Mouse (Mus musculus) forebrain, postnatal 0 days (tissue): Measurements from ENCODE around the gene Rrp12. TPM values are rescaled to one million over a fixed set of nuclear protein-coding genes. Genes with fewer than 3 reads are reported as not detected.

Experiments used
- ATAC-seq: fragments of 200-750 bp; cut with Nextera tagmentation; 2 replicates; pipeline ENCODE4 v1.8.0; 2017; ENCODE audit warnings: mild to moderate bottlenecking, moderate library complexity
- DNase-seq: peaks from one replicate; pipeline ENCODE4 v3.0.0-alpha.2; 2015
- H3K27ac ChIP-seq: fragments of 300-500 bp; sonication (generic); 2 replicates; pipeline ENCODE4 v1.5.1; 2014; ENCODE audit warnings: low read depth, mild to moderate bottlenecking, antibody characterized with exemption, low read length, moderate library complexity, mixed read lengths
- H3K27me3 ChIP-seq: fragments of 300-500 bp; sonication (generic); 2 replicates; pipeline ENCODE4 v1.6.1; 2014; ENCODE audit warnings: mild to moderate bottlenecking, low read length, mixed read lengths; ENCODE audit not compliant: insufficient read depth
- H3K36me3 ChIP-seq: fragments of 300-500 bp; sonication (generic); 2 replicates; pipeline ENCODE4 v1.6.1; 2014; ENCODE audit warnings: mild to moderate bottlenecking, moderate library complexity; ENCODE audit not compliant: insufficient read depth
- H3K4me1 ChIP-seq: fragments of 300-500 bp; sonication (generic); 2 replicates; pipeline ENCODE4 v1.6.1; 2014; ENCODE audit warnings: antibody characterized with exemption; ENCODE audit not compliant: insufficient read depth
- H3K4me2 ChIP-seq: fragments of 300-500 bp; sonication (generic); 2 replicates; pipeline ENCODE4 v1.6.1; 2014; ENCODE audit warnings: low read depth, mild to moderate bottlenecking, moderate library complexity
- H3K4me3 ChIP-seq: fragments of 300-500 bp; sonication (generic); 2 replicates; pipeline ENCODE4 v1.5.1; 2014; ENCODE audit warnings: low read depth, low read length, mixed read lengths
- H3K9ac ChIP-seq: fragments of 300-500 bp; sonication (generic); 2 replicates; pipeline ENCODE4 v1.6.1; 2014; ENCODE audit warnings: mild to moderate bottlenecking
- H3K9me3 ChIP-seq: fragments of 300-500 bp; sonication (generic); 2 replicates; pipeline ENCODE4 v1.6.1; 2016; ENCODE audit warnings: low read length
- CTCF ChIP-seq: sonication (generic); IDR thresholded peaks from 2 replicates; pipeline ENCODE4 v1.5.1; 2016; ENCODE audit warnings: antibody characterized with exemption, control low read depth, low read depth
- WGBS: fragments of 180-500 bp; shearing (Covaris S2); extraction: QIAGEN DNeasy Blood & Tissue Kit; methylation state at CpG from one replicate; pipeline ENCODE4 v1.1.7; 2014; 5-methylcytosine and 5-hydroxymethylcytosine counted together
- polyA plus RNA-seq: library from polyadenylated mRNA; unstranded; fragments of >200 nt; fragmentation: Nextera tagmentation; extraction: Ambion mirVana; gene quantifications from 2 replicates; pipeline ENCODE4 v1.2.1, GENCODE M21; 2015
- total RNA-seq: library from RNA; depleted of rRNA; stranded (reverse); fragments of >200 nt; gene quantifications from 2 replicates; pipeline ENCODE4 v1.2.3, GENCODE M21; 2014

The Rrp12 gene
- total and polyA plus RNA-seq, 2 experiments from 2014 or later: 14.4 to 19.5 TPM

DNA sequence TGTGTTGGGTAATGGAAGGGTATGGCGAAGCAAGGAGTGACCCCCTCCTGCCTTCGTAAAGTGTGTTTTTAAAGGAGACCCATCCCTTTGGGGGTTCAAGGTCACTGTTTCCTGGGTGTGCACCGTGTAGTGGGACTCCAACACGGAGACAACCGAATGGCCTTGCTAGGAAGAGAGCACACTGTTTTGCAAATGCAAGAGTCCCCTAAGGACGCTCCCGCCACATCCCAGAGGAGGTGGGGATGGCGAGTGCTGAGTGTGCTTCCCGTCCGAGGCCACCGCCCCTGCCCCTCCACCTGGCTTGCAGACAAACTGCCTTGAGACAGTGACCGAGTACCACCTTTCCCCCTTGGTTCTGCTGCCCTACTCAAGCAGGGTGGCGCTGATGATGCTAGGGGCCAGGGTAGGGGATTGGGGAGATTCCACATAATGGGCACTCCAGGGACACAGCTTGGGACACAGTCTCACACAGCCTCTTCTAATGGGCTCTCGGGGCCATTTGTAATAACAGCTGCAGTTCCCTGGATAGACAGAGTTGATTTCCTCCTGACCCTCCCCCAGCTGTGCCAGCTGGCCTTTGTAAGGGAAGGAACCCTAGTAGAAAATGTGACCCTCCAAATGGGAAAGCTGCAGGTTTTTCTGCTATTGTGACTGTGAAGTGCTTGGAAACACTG lies 64.1 kb downstream of the Rrp12 start:
- Histone ChIP-seq H3K4me1 (peaks cover 22% of the 10 kb centered on the region), H3K36me3 (no peaks in the 10 kb centered on the region), H3K27me3 (no peaks in the 10 kb centered on the region), H3K9me3 (no peaks in the 10 kb centered on the region), H3K27ac (peak overlapping the region; percentile 95; the same call in 1 of the 2 replicates), H3K4me3 (peak overlapping the region; percentile 76), H3K4me2 (peak overlapping the region; percentile 72), H3K9ac (peak overlapping the region; percentile 85)
- no peak for TF ChIP-seq CTCF
- 13% methylated on average over 14 of the region's 14 CpGs for WGBS
- no peak for ATAC-seq
- DNase-seq: peak; percentile 21

DNA sequence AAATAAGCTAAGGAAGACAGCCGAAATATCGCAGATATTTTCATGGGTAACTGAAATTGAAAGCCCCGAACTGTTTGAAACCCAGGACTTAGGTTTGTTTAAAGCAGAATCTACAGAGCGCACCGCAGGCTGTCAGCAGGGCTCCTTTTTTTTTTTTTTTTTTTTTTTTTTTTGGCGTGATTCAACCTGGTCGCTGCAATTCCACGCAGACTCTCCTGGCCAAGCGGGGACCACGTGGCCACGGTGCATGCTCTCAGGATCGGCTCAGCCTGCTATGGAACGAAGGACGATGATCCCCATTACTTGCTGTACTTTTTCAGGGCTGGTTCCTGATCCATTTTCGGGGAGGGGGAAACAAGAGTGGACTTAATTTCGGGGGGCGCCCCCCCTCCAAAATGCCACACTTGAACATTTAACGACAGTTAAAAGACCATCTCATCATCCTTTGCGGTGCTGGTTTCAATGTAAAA lies 64.8 kb downstream of the Rrp12 start:
- H3K4me2 ChIP-seq: peak overlapping the region; percentile 72
- H3K36me3 ChIP-seq: no peaks in the 10 kb centered on the region
- peak overlapping the region; percentile 76 for H3K4me3 ChIP-seq
- H3K27ac ChIP-seq: peak overlapping the region; percentile 95
- no peaks in the 10 kb centered on the region for H3K27me3 ChIP-seq
- DNase-seq: peak; percentile 63
- ATAC-seq: no peak
- WGBS: under 1% methylated on average over 17 of the region's 19 CpGs
- H3K9ac ChIP-seq: peak overlapping the region; percentile 85
- H3K9me3 ChIP-seq: no peaks in the 10 kb centered on the region
- TF ChIP-seq CTCF: no peak
- peaks cover 22% of the 10 kb centered on the region for H3K4me1 ChIP-seq

DNA sequence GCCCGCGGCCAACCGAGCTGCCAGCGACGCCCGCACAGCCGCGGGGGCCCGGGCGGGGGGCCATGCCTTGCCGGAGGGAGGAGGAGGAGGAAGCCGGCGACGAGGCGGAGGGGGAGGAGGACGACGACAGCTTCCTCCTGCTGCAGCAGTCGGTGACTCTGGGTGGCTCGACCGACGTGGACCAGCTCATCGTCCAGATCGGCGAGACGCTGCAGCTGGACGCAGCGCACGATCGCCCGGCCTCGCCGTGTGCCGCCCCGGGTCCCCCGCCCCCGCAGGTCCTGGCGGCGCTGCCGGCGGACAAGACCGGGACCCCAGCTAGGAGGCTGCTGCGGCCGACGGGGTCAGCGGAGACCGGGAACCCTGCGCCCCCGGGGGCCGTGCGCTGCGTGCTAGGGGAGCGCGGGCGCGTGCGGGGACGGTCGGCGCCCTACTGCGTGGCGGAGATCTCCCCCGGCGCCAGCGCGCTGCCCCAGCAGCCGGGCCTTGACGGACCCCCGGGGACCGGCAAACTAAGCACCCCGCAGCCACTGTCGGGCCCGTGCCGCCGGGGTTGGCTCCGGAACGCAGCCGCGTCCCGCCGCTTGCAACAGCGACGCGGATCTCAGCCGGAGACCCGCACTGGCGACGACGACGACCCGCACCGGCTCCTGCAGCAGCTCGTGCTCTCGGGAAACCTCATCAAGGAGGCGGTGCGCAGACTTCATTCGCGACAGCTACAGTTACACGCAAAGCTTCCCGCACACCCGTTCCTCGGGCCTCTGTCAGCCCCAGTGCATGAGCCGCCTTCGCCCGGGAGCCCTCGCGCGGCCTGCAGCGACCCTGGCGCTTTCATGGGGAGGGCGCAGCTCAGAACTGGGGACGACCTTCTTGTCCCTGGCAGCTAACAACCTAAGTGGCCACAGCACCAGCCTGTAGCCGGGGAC lies 65.6 kb downstream of the Rrp12 start:
- H3K9me3 ChIP-seq: no peaks in the 10 kb centered on the region
- peak overlapping the region; percentile 95 for H3K27ac ChIP-seq
- 0 out of 2 replicates have a peak, but pooled peaks have one; percentile 16 for TF ChIP-seq CTCF
- no peaks in the 10 kb centered on the region for H3K27me3 ChIP-seq
- H3K4me2 ChIP-seq: peak overlapping the region; percentile 72
- H3K4me1 ChIP-seq: peaks cover 20% of the 10 kb centered on the region
- 6% methylated on average over 90 of the region's 112 CpGs for WGBS
- no peaks in the 10 kb centered on the region for H3K36me3 ChIP-seq
- H3K9ac ChIP-seq: peak overlapping the region; percentile 85
- DNase-seq (peak; percentile 72), ATAC-seq (peak; percentile 63)
- peak overlapping the region; percentile 76 for H3K4me3 ChIP-seq

DNA sequence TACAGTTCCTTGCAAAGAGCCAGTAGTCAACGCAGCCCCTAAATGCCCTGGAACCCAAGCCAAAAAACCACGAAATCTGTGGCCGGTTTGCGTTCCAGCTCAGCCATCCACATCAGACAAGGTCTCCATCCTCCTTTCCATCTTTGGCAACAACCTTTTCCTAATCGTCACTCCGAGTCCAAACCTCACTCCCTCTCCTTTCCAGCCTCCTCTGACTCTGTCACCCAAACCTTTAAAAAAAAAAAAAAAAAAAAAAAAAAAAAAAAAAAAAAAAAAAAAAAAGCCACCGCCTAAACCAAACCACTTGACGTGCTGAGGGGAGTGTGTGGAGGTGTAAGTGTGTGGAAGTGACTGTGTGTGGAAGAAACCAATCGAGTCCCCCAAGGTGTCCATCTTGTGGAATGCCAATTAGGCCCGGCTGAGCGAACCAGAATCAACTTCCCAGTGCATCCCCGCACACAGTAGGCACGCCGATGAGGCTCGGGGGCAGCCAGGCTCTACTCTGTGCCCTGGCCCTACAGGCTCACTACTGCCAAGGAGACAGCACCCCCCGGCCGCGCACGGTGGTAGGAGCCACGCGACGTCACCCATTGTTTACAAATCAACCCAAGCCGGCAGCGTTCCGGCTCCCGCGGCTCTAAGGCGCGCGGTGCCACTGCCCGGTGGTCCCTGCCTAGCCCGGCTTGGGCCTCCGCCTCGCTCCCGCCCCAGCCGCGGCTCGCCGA lies 66.4 kb downstream of the Rrp12 start, which contains the start of gene Frat1:
Frat1 (plus strand) TSS at position 590 of the 725 bp plus-strand sequence.
- DNase-seq (peak; percentile 96), ATAC-seq (peak; percentile 95)
- Histone ChIP-seq H3K27me3 (no peaks in the 10 kb centered on the region), H3K4me3 (peak within 1 kb of the TSS; percentile 76), H3K4me2 (peak within 1 kb of the TSS; percentile 72), H3K27ac (peak within 1 kb of the TSS; percentile 95), H3K9me3 (no peaks in the 10 kb centered on the region), H3K36me3 (no peaks in the 10 kb centered on the region), H3K9ac (peak within 1 kb of the TSS; percentile 85), H3K4me1 (peaks cover 14% of the 10 kb centered on the region)
- under 1% methylated on average over 39 of the region's 39 CpGs for WGBS
- TF ChIP-seq CTCF: peak; percentile 34

DNA sequence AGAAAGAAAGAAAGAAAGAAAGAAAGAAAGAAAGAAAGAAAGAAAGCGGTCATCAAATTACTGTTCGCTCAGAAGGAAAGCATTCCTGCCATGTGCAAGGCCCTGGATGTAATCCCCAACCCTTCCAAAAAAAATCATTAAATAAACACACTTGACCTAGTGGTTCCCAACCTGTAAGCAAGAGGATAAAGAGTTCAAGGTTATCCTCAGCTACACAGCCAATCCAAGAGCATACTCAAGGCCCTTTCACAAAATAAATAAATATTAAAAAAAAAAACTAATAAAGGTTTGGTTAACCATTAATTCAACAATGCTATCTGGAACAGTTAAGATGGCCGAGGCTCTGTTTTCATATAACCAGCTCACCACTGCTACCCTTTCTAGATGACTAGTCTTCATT lies 67.0 kb downstream of the Rrp12 start:
- 55% methylated on average over 3 of the region's 3 CpGs for WGBS
- Histone ChIP-seq H3K36me3 (no peaks in the 10 kb centered on the region), H3K27ac (peak overlapping the region; percentile 95), H3K4me3 (peak overlapping the region; percentile 76), H3K4me1 (peaks cover 14% of the 10 kb centered on the region), H3K27me3 (no peaks in the 10 kb centered on the region), H3K9me3 (no peaks in the 10 kb centered on the region), H3K4me2 (peak overlapping the region; percentile 72), H3K9ac (peak overlapping the region; percentile 85)
- no peak for ATAC-seq
- no peak for TF ChIP-seq CTCF
- DNase-seq: no peak

DNA sequence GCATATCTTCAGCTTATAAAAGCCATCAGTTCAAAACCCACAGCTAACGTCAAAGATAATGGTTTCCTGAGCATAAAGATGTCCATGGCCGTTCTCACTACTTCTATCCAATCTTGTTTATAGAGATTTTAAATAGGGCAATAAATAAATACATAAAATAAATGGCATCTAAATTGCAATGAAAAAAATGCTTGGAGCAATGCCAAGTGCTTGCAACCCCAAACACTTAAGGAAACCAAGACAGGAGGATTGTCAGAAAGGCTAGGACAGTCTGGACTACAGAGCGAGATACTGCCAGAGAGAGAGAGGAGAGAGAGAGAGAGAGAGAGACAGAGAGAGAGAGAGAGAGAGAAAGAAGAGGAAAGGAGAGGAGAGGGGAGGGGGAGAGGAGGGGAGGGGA lies 69.4 kb downstream of the Rrp12 start:
- ATAC-seq: no peak

More for the DNA sequence above, 69.4 kb downstream of the Rrp12 start:
- Histone ChIP-seq H3K9ac (no peak overlapping the region), H3K27ac (no peak overlapping the region), H3K27me3 (no peaks in the 10 kb centered on the region), H3K4me2 (no peak overlapping the region), H3K4me3 (no peak overlapping the region), H3K4me1 (no peaks in the 10 kb centered on the region), H3K36me3 (no peaks in the 10 kb centered on the region), H3K9me3 (no peaks in the 10 kb centered on the region)
- 82% methylated on average over 3 of the region's 3 CpGs for WGBS
- DNase-seq: no peak
- TF ChIP-seq CTCF: no peak
